Mouse (Mus musculus) c-Kit-positive CD71-positive TER-119-positive erythroid progenitor cells, embryonic 14.5 days (primary cell): ENCODE results near the gene Ttc7.
"Not testable (repeated sequence)": the region's sequence is repeated elsewhere in the genome, so short reads cannot be mapped to it uniquely, and the experiment has no call there.

ENCODE experiments used
- DNase-seq: peaks from one replicate; pipeline ENCODE4 v3.0.0-alpha.2; 2013; ENCODE audit warnings: low spot score

The Ttc7 gene

GRCm38 (mm10) chr17:87286481-87287143 is 3.9 kb downstream of the Ttc7 start:
- DNase-seq, result no peak

- DNase-seq, result no peak
These were observed 4.6 kb downstream of the Ttc7 start for GRCm38 (mm10) chr17:87287197-87287777.

- DNase-seq, result no peak
These were observed 5.4 kb downstream of the Ttc7 start for GRCm38 (mm10) chr17:87288131-87288530.

GRCm38 (mm10) chr17:87289367-87289766 is 6.7 kb downstream of the Ttc7 start:
- DNase-seq, result no peak

- no peak for DNase-seq
These were observed 8.4 kb downstream of the Ttc7 start for GRCm38 (mm10) chr17:87291037-87291436.

- no peak for DNase-seq
These were observed 9.1 kb downstream of the Ttc7 start for GRCm38 (mm10) chr17:87291782-87292181.

GRCm38 (mm10) chr17:87293125-87293524 is 10.4 kb downstream of the Ttc7 start:
- DNase-seq, result no peak

GRCm38 (mm10) chr17:87295738-87296137 is 13.1 kb downstream of the Ttc7 start:
- DNase-seq, result no peak

- not testable (repeated sequence) for DNase-seq
These were observed 14.0 kb downstream of the Ttc7 start for GRCm38 (mm10) chr17:87296701-87297100.

- DNase-seq, result no peak
These were observed 16.3 kb downstream of the Ttc7 start for GRCm38 (mm10) chr17:87298944-87299343.

GRCm38 (mm10) chr17:87300340-87300739 is 17.7 kb downstream of the Ttc7 start:
- no peak for DNase-seq

- not testable (repeated sequence) for DNase-seq
These were observed 18.9 kb downstream of the Ttc7 start for GRCm38 (mm10) chr17:87301607-87302006.

GRCm38 (mm10) chr17:87302014-87302794 is 19.5 kb downstream of the Ttc7 start:
- DNase-seq, result no peak

- no peak for DNase-seq
These were observed 21.6 kb downstream of the Ttc7 start for GRCm38 (mm10) chr17:87304151-87304894.

- DNase-seq, result no peak
These were observed 22.4 kb downstream of the Ttc7 start for GRCm38 (mm10) chr17:87305065-87305464.

- no peak for DNase-seq
These were observed 24.1 kb downstream of the Ttc7 start for GRCm38 (mm10) chr17:87306746-87307145.

GRCm38 (mm10) chr17:87309073-87309788 is 26.5 kb downstream of the Ttc7 start:
- DNase-seq, result no peak

GRCm38 (mm10) chr17:87310497-87310896 is 27.8 kb downstream of the Ttc7 start:
- no peak for DNase-seq

GRCm38 (mm10) chr17:87312351-87312750 is 29.7 kb downstream of the Ttc7 start:
- no peak for DNase-seq

- DNase-seq, result no peak
These were observed 30.5 kb downstream of the Ttc7 start for GRCm38 (mm10) chr17:87312924-87313870.

GRCm38 (mm10) chr17:87314121-87314520 is 31.4 kb downstream of the Ttc7 start:
- no peak for DNase-seq
